Mouse (Mus musculus) heart, adult 8-10 months (tissue): Measurements from ENCODE around the gene Clcnka. TPM values are rescaled to one million over a fixed set of nuclear protein-coding genes. Genes with fewer than 3 reads are reported as not detected.

Source experiments
- DNase-seq: peaks from one replicate; pipeline ENCODE4 v3.0.0; 2022; ENCODE audit warnings: low spot score
- total RNA-seq, 4 experiments: library from RNA; stranded (reverse); gene quantifications; 2 replicates each; pipeline ENCODE4 v1.2.4; 2022

Gene Clcnka
- total RNA-seq, 4 experiments from 2014 or later = not detected

GRCm38 (mm10) chr4:141421423-141421822 is 22.9 kb upstream of the Clcnka start:
- no peak for DNase-seq

GRCm38 (mm10) chr4:141420886-141421285 is 22.4 kb upstream of the Clcnka start:
- DNase-seq = no peak

GRCm38 (mm10) chr4:141420192-141420829 is 21.8 kb upstream of the Clcnka start, which contains the start of gene Hspb7:
Gene Hspb7 (plus strand): TSS chr4:141420779.
- DNase-seq = no peak

GRCm38 (mm10) chr4:141419398-141420191 is 21.1 kb upstream of the Clcnka start:
- DNase-seq = no peak

GRCm38 (mm10) chr4:141415924-141416323 is 17.4 kb upstream of the Clcnka start, which contains the start of gene Clcnkb:
Gene Clcnkb (minus strand): TSS chr4:141416014.
- no peak for DNase-seq

- no peak for DNase-seq
These were observed 13.0 kb upstream of the Clcnka start for GRCm38 (mm10) chr4:141411430-141411992.

- no peak for DNase-seq
These were observed 10.1 kb upstream of the Clcnka start for GRCm38 (mm10) chr4:141408577-141408976.

- peak; percentile 52 for DNase-seq
These were observed 8.2 kb upstream of the Clcnka start for GRCm38 (mm10) chr4:141406516-141407299.

GRCm38 (mm10) chr4:141405314-141405622 is 6.7 kb upstream of the Clcnka start:
- DNase-seq = no peak

GRCm38 (mm10) chr4:141404518-141405313 is 6.2 kb upstream of the Clcnka start:
- peak; percentile 90 for DNase-seq

- no peak for DNase-seq
These were observed 1.6 kb upstream of the Clcnka start for GRCm38 (mm10) chr4:141400171-141400570.

GRCm38 (mm10) chr4:141397861-141398260 is 663 bp downstream of the Clcnka start:
- no peak for DNase-seq

GRCm38 (mm10) chr4:141394751-141395150 is 3.8 kb downstream of the Clcnka start:
- no peak for DNase-seq

GRCm38 (mm10) chr4:141391293-141391692 is 7.2 kb downstream of the Clcnka start:
- DNase-seq = no peak

GRCm38 (mm10) chr4:141389366-141390150 is 9.0 kb downstream of the Clcnka start:
- no peak for DNase-seq

GRCm38 (mm10) chr4:141387933-141388332 is 10.6 kb downstream of the Clcnka start:
- DNase-seq = no peak

- DNase-seq = peak; percentile 71
These were observed 11.3 kb downstream of the Clcnka start for GRCm38 (mm10) chr4:141387093-141387784.

- no peak for DNase-seq
These were observed 12.4 kb downstream of the Clcnka start for GRCm38 (mm10) chr4:141386150-141386549.

- DNase-seq = peak; percentile 44
These were observed 13.2 kb downstream of the Clcnka start for GRCm38 (mm10) chr4:141385275-141385674.

GRCm38 (mm10) chr4:141382406-141382805 is 16.1 kb downstream of the Clcnka start:
- DNase-seq = no peak
